Mouse (Mus musculus) liver, adult 2 months (tissue): ENCODE results near the gene Rcor2. TPM values are rescaled to one million over a fixed set of nuclear protein-coding genes. Genes with fewer than 3 reads are reported as not detected.

Experiments used
- DNase-seq: peaks from one replicate; pipeline ENCODE4 v3.0.0-alpha.2; 2011; ENCODE audit warnings: low read depth, low spot score; ENCODE audit errors: extremely low read depth
- H3K27ac ChIP-seq: fragments of 200-500 bp; replicated peaks from 2 replicates; pipeline ENCODE4 v1.5.1; 2012; ENCODE audit warnings: low read depth, mild to moderate bottlenecking, control low read depth, inconsistent platforms, low read length; ENCODE audit not compliant: insufficient read depth
- H3K27me3 ChIP-seq: fragments of 200-500 bp; 2 replicates; pipeline ENCODE4 v1.6.1; 2012; ENCODE audit warnings: mild to moderate bottlenecking, moderate library complexity, low read length, inconsistent platforms; ENCODE audit not compliant: control insufficient read depth, insufficient read depth
- H3K36me3 ChIP-seq: fragments of 200-500 bp; 2 replicates; pipeline ENCODE4 v1.6.1; 2012; ENCODE audit warnings: low read length, inconsistent platforms; ENCODE audit not compliant: control insufficient read depth, insufficient read depth
- H3K4me1 ChIP-seq: fragments of 200-500 bp; 2 replicates; pipeline ENCODE4 v1.6.1; 2011; ENCODE audit warnings: low read length; ENCODE audit not compliant: control insufficient read depth, insufficient read depth
- H3K4me3 ChIP-seq: fragments of 200-500 bp; 2 replicates; pipeline ENCODE4 v1.5.1; 2011; ENCODE audit warnings: low read depth, mild to moderate bottlenecking, control low read depth, low read length, moderate library complexity; ENCODE audit not compliant: insufficient read depth
- H3K79me2 ChIP-seq: fragments of 200-500 bp; 2 replicates; pipeline ENCODE4 v1.6.1; 2012; ENCODE audit warnings: inconsistent platforms, mild to moderate bottlenecking, low read length, moderate library complexity; ENCODE audit not compliant: control insufficient read depth, insufficient read depth
- H3K9ac ChIP-seq: fragments of 200-500 bp; 2 replicates; pipeline ENCODE4 v1.6.1; 2012; ENCODE audit warnings: low read depth, mild to moderate bottlenecking, control low read depth, inconsistent platforms, low read length
- CTCF ChIP-seq: fragments of 200-500 bp; IDR thresholded peaks from 2 replicates; pipeline ENCODE4 v1.5.1; 2011; ENCODE audit warnings: low read depth, low read length, control low read depth
- POLR2A ChIP-seq: fragments of 200-500 bp; IDR thresholded peaks from 2 replicates; pipeline ENCODE4 v1.6.1; 2011; ENCODE audit warnings: low read length, control low read depth; ENCODE audit not compliant: insufficient read depth; ENCODE audit errors: extremely low read depth
- WGBS: fragments of 180-500 bp; shearing (Covaris S2); methylation state at CpG from one replicate; pipeline ENCODE4 v1.1.7; 2018; 5-methylcytosine and 5-hydroxymethylcytosine counted together
- polyA plus RNA-seq: library from polyadenylated mRNA; depleted of rRNA; stranded (reverse); fragments of >200 nt; gene quantifications from 2 replicates; pipeline ENCODE4 v1.2.3, GENCODE M21; 2012
- total RNA-seq: library from RNA; depleted of rRNA; stranded (reverse); fragments of >200 nt; gene quantifications from 2 replicates; pipeline ENCODE4 v1.2.3, GENCODE M21; 2014

Gene Rcor2
- total and polyA plus RNA-seq, 2 experiments = 0.55 to 0.57 TPM

DNA sequence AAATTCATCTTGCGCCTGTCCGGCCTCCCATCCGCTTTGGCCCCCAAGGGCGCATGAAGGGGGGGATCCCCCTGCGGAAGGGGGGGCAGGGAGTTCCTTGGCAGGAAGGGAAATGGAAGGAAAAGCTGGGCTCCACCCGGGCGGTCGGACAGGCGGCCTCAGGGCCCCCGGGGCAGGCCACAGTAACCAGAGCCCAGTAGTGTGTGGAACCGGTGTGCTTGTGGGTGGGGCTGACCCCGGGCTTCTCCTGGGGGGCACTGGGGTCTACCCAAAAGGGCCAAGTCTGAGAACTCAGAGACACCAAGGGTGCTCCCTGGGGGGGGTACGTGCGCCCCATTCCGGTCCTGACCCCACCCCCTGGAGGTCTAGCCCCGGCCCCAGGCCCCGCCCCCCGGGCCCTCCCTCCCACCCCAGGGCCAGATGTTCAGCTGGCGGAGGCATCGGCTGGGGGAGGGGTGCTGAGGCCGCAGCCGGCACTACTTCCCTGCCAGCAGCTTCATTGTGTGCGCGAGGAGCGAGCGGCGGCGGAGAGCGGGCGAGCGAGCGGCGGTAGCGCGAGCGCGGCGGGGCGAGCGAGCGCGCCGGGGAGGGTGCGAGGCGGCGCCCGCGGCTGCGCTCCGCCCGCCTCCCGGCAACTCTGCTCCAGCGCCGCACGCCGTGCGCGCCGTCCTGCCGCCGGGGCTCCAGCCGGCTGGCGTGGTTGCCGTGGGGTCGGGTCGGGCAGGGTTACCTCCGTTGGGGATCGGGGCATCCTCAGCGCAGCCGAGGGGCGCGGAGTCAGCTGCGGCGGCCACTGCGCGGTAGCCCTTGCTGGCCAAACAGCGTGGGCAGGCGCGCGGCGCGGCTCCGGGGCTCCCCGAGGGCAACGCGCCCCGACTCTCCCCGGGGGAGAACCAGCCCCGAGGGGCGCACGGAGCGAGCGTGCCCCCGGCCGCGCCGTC is 926 bp downstream of the Rcor2 start:
- peak; percentile 16 for DNase-seq
- 2% methylated on average over 82 of the region's 97 CpGs for WGBS
- H3K9ac ChIP-seq = peak overlapping the region; percentile 75
- H3K27me3 ChIP-seq = peaks cover 4% of the 10 kb centered on the region; the same call in 1 of the 2 replicates
- H3K79me2 ChIP-seq = no peaks in the 10 kb centered on the region
- TF ChIP-seq CTCF (no peak), POLR2A (no peak)
- no peaks in the 10 kb centered on the region for H3K36me3 ChIP-seq
- H3K27ac ChIP-seq = no peak overlapping the region
- H3K4me3 ChIP-seq = peak overlapping the region; percentile 69
- peaks cover 4% of the 10 kb centered on the region; the same call in 1 of the 2 replicates for H3K4me1 ChIP-seq

DNA sequence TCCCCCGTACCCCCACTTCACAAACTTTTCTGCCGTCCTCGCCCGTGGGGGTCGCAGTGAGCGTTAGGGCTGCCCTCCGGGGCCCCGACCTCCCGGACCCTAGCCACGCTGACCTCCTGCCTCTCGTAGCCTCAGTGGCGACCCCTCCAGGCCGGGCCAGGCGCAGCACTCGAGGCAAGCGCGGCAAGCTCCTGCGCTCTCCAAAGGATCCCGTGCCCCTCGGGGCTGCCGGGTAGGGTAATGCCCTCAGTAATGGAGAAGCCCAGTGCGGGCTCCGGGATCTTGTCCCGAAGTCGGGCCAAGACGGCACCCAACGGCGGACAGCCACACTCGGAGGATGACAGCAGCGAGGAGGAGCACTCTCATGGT is 1.6 kb downstream of the Rcor2 start:
- TF ChIP-seq POLR2A (no peak), CTCF (peak; percentile 75)
- WGBS = 2% methylated on average over 30 of the region's 30 CpGs
- Histone ChIP-seq H3K9ac (peak overlapping the region; percentile 75), H3K36me3 (no peaks in the 10 kb centered on the region), H3K27ac (no peak overlapping the region), H3K4me1 (peaks cover 4% of the 10 kb centered on the region; the same call in 1 of the 2 replicates), H3K4me3 (peak overlapping the region; percentile 69), H3K79me2 (no peaks in the 10 kb centered on the region), H3K27me3 (peaks cover 4% of the 10 kb centered on the region; the same call in 1 of the 2 replicates)
- DNase-seq = no peak

DNA sequence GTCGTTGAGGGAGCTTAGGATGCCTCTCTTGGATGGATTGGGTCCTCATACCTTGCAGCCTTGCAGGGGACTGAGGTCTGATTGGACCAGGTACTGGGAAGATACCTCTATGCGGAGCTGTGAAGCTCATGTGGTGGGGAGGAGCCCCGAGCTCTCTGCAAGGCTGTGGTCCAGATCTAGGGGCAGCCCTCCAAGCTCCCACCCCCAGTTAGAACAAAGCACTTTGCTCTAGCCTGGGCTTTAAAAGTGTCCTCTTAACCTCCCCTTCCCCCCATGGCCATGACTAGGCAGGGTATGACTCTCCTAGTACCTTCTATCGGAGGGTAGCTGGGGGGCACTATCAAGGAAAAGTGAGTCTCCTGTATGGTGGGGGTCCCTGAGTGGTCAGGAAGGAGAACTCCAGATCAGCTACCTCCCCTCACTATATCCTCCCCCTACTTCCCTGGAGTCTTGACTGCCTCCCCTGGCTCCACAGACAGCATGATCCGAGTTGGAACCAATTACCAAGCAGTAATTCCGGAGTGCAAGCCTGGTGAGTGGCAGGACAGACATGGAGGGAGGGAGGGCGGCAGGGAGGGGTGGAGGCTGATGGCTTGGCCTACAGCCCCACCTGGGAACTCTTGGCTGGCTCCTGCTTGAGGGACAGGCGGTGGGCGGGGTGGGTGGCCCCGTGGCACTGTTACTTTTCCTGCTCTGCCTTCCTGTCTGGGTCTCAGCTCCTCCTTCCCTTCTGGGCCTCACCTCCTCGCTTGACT is 2.3 kb downstream of the Rcor2 start:
- Histone ChIP-seq H3K36me3 (no peaks in the 10 kb centered on the region), H3K79me2 (no peaks in the 10 kb centered on the region), H3K4me1 (peaks cover 4% of the 10 kb centered on the region; the same call in 1 of the 2 replicates), H3K27me3 (peaks cover 4% of the 10 kb centered on the region; the same call in 1 of the 2 replicates), H3K27ac (no peak overlapping the region), H3K4me3 (no peak overlapping the region; the same call in 1 of the 2 replicates), H3K9ac (no peak overlapping the region)
- whole genome bisulfite sequencing = 58% methylated on average over 11 of the region's 11 CpGs
- no peak for DNase-seq
- TF ChIP-seq POLR2A (no peak), CTCF (no peak)

DNA sequence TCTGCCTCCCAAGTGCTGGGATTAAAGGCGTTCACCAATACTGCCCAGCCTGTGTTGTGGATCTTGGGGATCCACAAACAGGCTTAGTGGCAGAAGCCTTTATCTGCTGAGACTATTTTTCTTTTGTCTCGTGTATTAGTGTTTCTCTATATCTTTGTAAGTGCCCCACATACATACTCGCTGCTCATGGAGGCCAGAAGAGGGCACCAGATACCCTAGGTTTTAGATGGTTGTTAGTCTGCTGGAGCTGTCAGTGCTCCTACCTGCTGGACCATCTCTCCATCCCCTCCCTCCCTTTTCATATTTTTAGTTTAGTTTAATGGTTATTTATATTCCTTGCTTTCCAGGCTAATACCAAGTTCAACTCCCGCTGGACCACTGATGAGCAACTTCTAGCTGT is 6.4 kb downstream of the Rcor2 start:
- Histone ChIP-seq H3K27me3 (peaks cover 2% of the 10 kb centered on the region; the same call in 1 of the 2 replicates), H3K4me3 (no peak overlapping the region), H3K4me1 (no peaks in the 10 kb centered on the region), H3K36me3 (peaks cover 2% of the 10 kb centered on the region; the same call in 1 of the 2 replicates), H3K27ac (no peak overlapping the region), H3K79me2 (no peaks in the 10 kb centered on the region), H3K9ac (no peak overlapping the region)
- 88% methylated on average over 4 of the region's 4 CpGs for WGBS
- TF ChIP-seq CTCF (peak; percentile 21; the same call in 1 of the 2 replicates), POLR2A (no peak)
- DNase-seq = peak; percentile 23

DNA sequence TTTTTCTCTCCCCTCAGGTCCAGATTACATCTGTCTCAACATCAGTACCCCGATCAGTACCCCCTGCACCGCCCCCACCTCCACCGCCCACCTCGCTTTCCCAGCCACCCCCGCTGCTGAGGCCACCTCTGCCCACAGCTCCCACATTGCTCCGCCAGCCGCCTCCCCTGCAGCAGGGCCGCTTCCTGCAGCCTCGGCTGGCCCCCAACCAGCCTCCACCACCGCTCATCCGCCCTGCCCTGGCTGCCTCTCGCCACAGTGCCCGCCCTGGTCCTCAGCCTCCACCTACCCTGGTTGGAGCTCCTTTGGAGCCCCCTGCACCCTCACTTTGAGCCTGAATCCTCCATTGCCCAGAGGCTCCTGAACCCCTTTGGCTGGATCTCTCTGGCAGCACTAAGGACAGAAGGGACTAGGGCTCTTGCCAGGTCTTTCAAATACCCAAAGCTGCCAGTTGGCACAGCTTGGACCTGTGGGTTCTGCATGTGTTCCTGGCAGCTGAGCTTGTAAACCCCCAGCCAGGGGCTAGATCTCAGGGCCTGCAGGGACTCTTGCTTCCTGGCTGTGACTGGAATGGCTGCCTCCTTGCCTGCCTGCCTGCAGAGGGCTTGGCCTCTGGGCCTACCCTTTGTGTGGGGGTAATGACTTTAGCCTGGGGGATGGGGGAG is 7.3 kb downstream of the Rcor2 start:
- no peak for DNase-seq
- Histone ChIP-seq H3K4me1 (no peaks in the 10 kb centered on the region), H3K9ac (no peak overlapping the region), H3K27ac (no peak overlapping the region), H3K27me3 (no peaks in the 10 kb centered on the region), H3K4me3 (no peak overlapping the region), H3K36me3 (peaks cover 2% of the 10 kb centered on the region; the same call in 1 of the 2 replicates), H3K79me2 (no peaks in the 10 kb centered on the region)
- WGBS = 94% methylated on average over 13 of the region's 13 CpGs
- TF ChIP-seq POLR2A (no peak), CTCF (no peak)
